Mouse (Mus musculus): ENCODE results near the gene Fam214b. TPM values are rescaled to one million over a fixed set of nuclear protein-coding genes. Genes with fewer than 3 reads are reported as not detected.
A peak's percentile ranks its signal among the peaks of the same experiment; 100 is the strongest.

The Fam214b gene
- polyA plus RNA-seq, 1 experiment from 2014 or later = 18.1 TPM

- peak; percentile 91 for DNase-seq (ENCODE audit: low spot score)
- no peaks in the 10 kb centered on the region for H3K4me1 ChIP-seq (ENCODE audit: control insufficient read depth, insufficient read depth, low read length)
- WGBS = under 1% methylated on average over 65 of the region's 90 CpGs
- peak; percentile 96 for ATAC-seq (ENCODE audit: insufficient read depth, low FRiP score, low TSS enrichment)
- peak within 1 kb of the TSS; percentile 71 for H3K4me3 ChIP-seq (ENCODE audit: low read depth, low read length)
- no peaks in the 10 kb centered on the region for H3K27me3 ChIP-seq (ENCODE audit: control insufficient read depth, insufficient read depth, low read length)
- H3K27ac ChIP-seq (ENCODE audit: low read depth, low read length) = peak within 1 kb of the TSS; percentile 57; the same call in 1 of the 2 replicates
- H3K4me2 ChIP-seq (ENCODE audit: low read depth) = peak within 1 kb of the TSS; percentile 83
- H3K9me3 ChIP-seq (ENCODE audit: control insufficient read depth, low read length) = no peaks in the 10 kb centered on the region
- peak within 1 kb of the TSS; percentile 78 for H3K9ac ChIP-seq (ENCODE audit: low read length)
- H3K36me3 ChIP-seq (ENCODE audit: control insufficient read depth, insufficient read depth, low read length) = no peaks in the 10 kb centered on the region
Measured at GRCm38 (mm10) chr4:43058753-43059654, 13.0 kb upstream of the Fam214b start, which contains the start of gene Unc13b. Gene Unc13b, plus strand, starts transcription at chr4:43058953.

GRCm38 (mm10) chr4:43058392-43058752, 12.4 kb upstream of the Fam214b start:
- Histone ChIP-seq H3K27ac (ENCODE audit: low read depth, low read length) (no peak overlapping the region), H3K4me1 (ENCODE audit: control insufficient read depth, insufficient read depth, low read length) (no peaks in the 10 kb centered on the region), H3K4me3 (ENCODE audit: low read depth, low read length) (peak overlapping the region; percentile 71), H3K9ac (ENCODE audit: low read length) (no peak overlapping the region), H3K4me2 (ENCODE audit: low read depth) (peak overlapping the region; percentile 83), H3K9me3 (ENCODE audit: control insufficient read depth, low read length) (no peaks in the 10 kb centered on the region), H3K36me3 (ENCODE audit: control insufficient read depth, insufficient read depth, low read length) (no peaks in the 10 kb centered on the region), H3K27me3 (ENCODE audit: control insufficient read depth, insufficient read depth, low read length) (no peaks in the 10 kb centered on the region)
- ATAC-seq (ENCODE audit: insufficient read depth, low FRiP score, low TSS enrichment) (0 out of 2 replicates have a peak, but pooled peaks have one; percentile 18), DNase-seq (ENCODE audit: low spot score) (no peak)
- 19% methylated on average over 8 of the region's 8 CpGs for WGBS

GRCm38 (mm10) chr4:43057654-43058053, 11.6 kb upstream of the Fam214b start:
- no peak overlapping the region for H3K4me2 ChIP-seq (ENCODE audit: low read depth)
- no peaks in the 10 kb centered on the region for H3K9me3 ChIP-seq (ENCODE audit: control insufficient read depth, low read length)
- no peak overlapping the region for H3K27ac ChIP-seq (ENCODE audit: low read depth, low read length)
- ATAC-seq (ENCODE audit: insufficient read depth, low FRiP score, low TSS enrichment) (no peak), DNase-seq (ENCODE audit: low spot score) (no peak)
- H3K27me3 ChIP-seq (ENCODE audit: control insufficient read depth, insufficient read depth, low read length) = no peaks in the 10 kb centered on the region
- H3K4me1 ChIP-seq (ENCODE audit: control insufficient read depth, insufficient read depth, low read length) = no peaks in the 10 kb centered on the region
- 93% methylated on average over 5 of the region's 5 CpGs for WGBS
- H3K36me3 ChIP-seq (ENCODE audit: control insufficient read depth, insufficient read depth, low read length) = no peaks in the 10 kb centered on the region
- no peak overlapping the region for H3K4me3 ChIP-seq (ENCODE audit: low read depth, low read length)
- H3K9ac ChIP-seq (ENCODE audit: low read length) = no peak overlapping the region

GRCm38 (mm10) chr4:43052627-43053026, 6.6 kb upstream of the Fam214b start:
- H3K9me3 ChIP-seq (ENCODE audit: control insufficient read depth, low read length) = no peaks in the 10 kb centered on the region
- ATAC-seq (ENCODE audit: insufficient read depth, low FRiP score, low TSS enrichment) (no peak), DNase-seq (ENCODE audit: low spot score) (peak; percentile 24)
- 13% methylated on average over 4 of the region's 4 CpGs for WGBS
- no peak overlapping the region for H3K9ac ChIP-seq (ENCODE audit: low read length)
- H3K27ac ChIP-seq (ENCODE audit: low read depth, low read length) = no peak overlapping the region
- H3K36me3 ChIP-seq (ENCODE audit: control insufficient read depth, insufficient read depth, low read length) = no peaks in the 10 kb centered on the region
- H3K4me3 ChIP-seq (ENCODE audit: low read depth, low read length) = no peak overlapping the region
- H3K4me2 ChIP-seq (ENCODE audit: low read depth) = no peak overlapping the region
- no peaks in the 10 kb centered on the region for H3K27me3 ChIP-seq (ENCODE audit: control insufficient read depth, insufficient read depth, low read length)
- no peaks in the 10 kb centered on the region for H3K4me1 ChIP-seq (ENCODE audit: control insufficient read depth, insufficient read depth, low read length)

- H3K4me2 ChIP-seq (ENCODE audit: low read depth) = peak overlapping the region; percentile 1; the same call in 1 of the 2 replicates
- H3K27me3 ChIP-seq (ENCODE audit: control insufficient read depth, insufficient read depth, low read length) = no peaks in the 10 kb centered on the region
- DNase-seq (ENCODE audit: low spot score) (peak; percentile 65), ATAC-seq (ENCODE audit: insufficient read depth, low FRiP score, low TSS enrichment) (no peak)
- H3K4me1 ChIP-seq (ENCODE audit: control insufficient read depth, insufficient read depth, low read length) = peaks cover 10% of the 10 kb centered on the region; the same call in 1 of the 2 replicates
- 7% methylated on average over 5 of the region's 5 CpGs for WGBS
- no peaks in the 10 kb centered on the region for H3K9me3 ChIP-seq (ENCODE audit: control insufficient read depth, low read length)
- no peak overlapping the region for H3K4me3 ChIP-seq (ENCODE audit: low read depth, low read length)
- H3K27ac ChIP-seq (ENCODE audit: low read depth, low read length) = no peak overlapping the region
- no peak overlapping the region for H3K9ac ChIP-seq (ENCODE audit: low read length)
- H3K36me3 ChIP-seq (ENCODE audit: control insufficient read depth, insufficient read depth, low read length) = no peaks in the 10 kb centered on the region
Measured at GRCm38 (mm10) chr4:43047231-43047630, 1.2 kb upstream of the Fam214b start.

- peak overlapping the region; percentile 50; the same call in 1 of the 2 replicates for H3K4me3 ChIP-seq (ENCODE audit: low read depth, low read length)
Measured at GRCm38 (mm10) chr4:43046607-43047006, 587 bp upstream of the Fam214b start.

GRCm38 (mm10) chr4:43045285-43045658, 748 bp downstream of the Fam214b start:
- Histone ChIP-seq H3K9ac (ENCODE audit: low read length) (peak overlapping the region; percentile 60), H3K9me3 (ENCODE audit: control insufficient read depth, low read length) (no peaks in the 10 kb centered on the region), H3K4me1 (ENCODE audit: control insufficient read depth, insufficient read depth, low read length) (peaks cover 14% of the 10 kb centered on the region), H3K27me3 (ENCODE audit: control insufficient read depth, insufficient read depth, low read length) (no peaks in the 10 kb centered on the region), H3K4me2 (ENCODE audit: low read depth) (peak overlapping the region; percentile 73), H3K4me3 (ENCODE audit: low read depth, low read length) (peak overlapping the region; percentile 50), H3K36me3 (ENCODE audit: control insufficient read depth, insufficient read depth, low read length) (no peaks in the 10 kb centered on the region), H3K27ac (ENCODE audit: low read depth, low read length) (peak overlapping the region; percentile 95)
- 7% methylated on average over 13 of the region's 13 CpGs for WGBS
- DNase-seq (ENCODE audit: low spot score) (no peak), ATAC-seq (ENCODE audit: insufficient read depth, low FRiP score, low TSS enrichment) (peak; percentile 8; the same call in 1 of the 2 replicates)

More at GRCm38 (mm10) chr4:43046607-43047006, 587 bp upstream of the Fam214b start:
- DNase-seq (ENCODE audit: low spot score) = no peak
- H3K9ac ChIP-seq (ENCODE audit: low read length) = no peak overlapping the region
- no peaks in the 10 kb centered on the region for H3K9me3 ChIP-seq (ENCODE audit: control insufficient read depth, low read length)
- H3K4me2 ChIP-seq (ENCODE audit: low read depth) = peak overlapping the region; percentile 73; the same call in 1 of the 2 replicates
- H3K36me3 ChIP-seq (ENCODE audit: control insufficient read depth, insufficient read depth, low read length) = no peaks in the 10 kb centered on the region
- 61% methylated on average over 5 of the region's 5 CpGs for WGBS
- H3K4me1 ChIP-seq (ENCODE audit: control insufficient read depth, insufficient read depth, low read length) = peaks cover 10% of the 10 kb centered on the region; the same call in 1 of the 2 replicates
- H3K27me3 ChIP-seq (ENCODE audit: control insufficient read depth, insufficient read depth, low read length) = no peaks in the 10 kb centered on the region
- no peak overlapping the region for H3K27ac ChIP-seq (ENCODE audit: low read depth, low read length)
- no peak for ATAC-seq (ENCODE audit: insufficient read depth, low FRiP score, low TSS enrichment)

GRCm38 (mm10) chr4:43044673-43045072, 1.3 kb downstream of the Fam214b start:
- Histone ChIP-seq H3K9ac (ENCODE audit: low read length) (peak overlapping the region; percentile 60), H3K36me3 (ENCODE audit: control insufficient read depth, insufficient read depth, low read length) (no peaks in the 10 kb centered on the region), H3K9me3 (ENCODE audit: control insufficient read depth, low read length) (no peaks in the 10 kb centered on the region), H3K4me1 (ENCODE audit: control insufficient read depth, insufficient read depth, low read length) (peaks cover 14% of the 10 kb centered on the region), H3K27ac (ENCODE audit: low read depth, low read length) (peak overlapping the region; percentile 95), H3K27me3 (ENCODE audit: control insufficient read depth, insufficient read depth, low read length) (no peaks in the 10 kb centered on the region), H3K4me2 (ENCODE audit: low read depth) (peak overlapping the region; percentile 73), H3K4me3 (ENCODE audit: low read depth, low read length) (peak overlapping the region; percentile 50)
- WGBS = 8% methylated on average over 4 of the region's 4 CpGs
- peak; percentile 19 for DNase-seq (ENCODE audit: low spot score)
- no peak for ATAC-seq (ENCODE audit: insufficient read depth, low FRiP score, low TSS enrichment)
